Mouse (Mus musculus): ENCODE results near the gene Sprr2k.

DNA sequence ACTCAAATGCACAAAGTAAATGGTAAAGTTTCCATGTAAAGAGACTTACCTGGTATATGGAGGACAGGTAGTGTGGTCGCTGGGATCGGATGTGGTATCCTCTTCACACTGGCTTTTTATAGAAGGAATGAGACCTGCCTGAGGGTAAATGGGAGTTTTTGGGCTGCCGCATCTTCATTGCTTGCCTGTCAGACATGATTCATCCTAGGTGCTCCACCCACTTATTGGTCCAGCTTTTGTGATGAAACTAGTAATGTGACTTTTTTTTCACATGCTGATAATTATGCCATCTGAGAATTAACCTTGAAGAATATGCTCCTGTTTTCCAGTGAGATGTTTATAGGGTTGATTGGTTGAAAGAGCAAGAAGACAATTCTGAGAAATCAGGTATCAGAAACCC, 6.3 kb downstream of the Sprr2k start, which contains the start of gene Sprr1b:
- TF ChIP-seq EP300 (IDR thresholded peaks at IDR 0.05; ENCODE audit: low read depth), result no peak
- TF ChIP-seq CTCF (IDR thresholded peaks at IDR 0.05; ENCODE audit: low read depth), result no peak

Data from heart, postnatal 0 days (tissue).